Mouse (Mus musculus): Measurements from ENCODE around the gene Mapk13.

DNA sequence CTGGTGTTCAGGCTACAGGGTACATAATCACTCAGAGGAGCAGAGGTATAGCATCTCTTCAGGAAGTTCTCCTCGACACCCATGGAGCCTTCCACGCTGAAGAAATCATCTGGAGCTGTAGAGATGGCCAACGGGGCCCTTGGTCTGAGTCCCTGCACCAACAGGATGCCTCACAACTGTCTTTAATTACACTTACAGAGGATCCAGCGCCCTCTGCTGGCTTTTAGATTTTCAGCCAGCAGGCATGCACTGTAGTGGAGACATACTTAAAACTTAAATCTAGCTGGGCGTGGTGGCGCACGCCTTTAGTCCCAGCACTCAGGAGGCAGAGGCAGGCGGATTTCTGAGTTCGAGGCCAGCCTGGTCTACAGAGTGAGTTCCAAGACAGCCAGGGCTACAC lies 25.2 kb upstream of the Mapk13 start:
- TF ChIP-seq EP300 (IDR thresholded peaks at IDR 0.05; ENCODE audit: low read depth in 1 of 2, low read length in 2 of 2): no peak
- TF ChIP-seq BHLHE40 (IDR thresholded peaks at IDR 0.05; ENCODE audit: borderline replicate concordance, low read depth, low read length): no peak
- no peak for TF ChIP-seq TAL1 (IDR thresholded peaks at IDR 0.05; ENCODE audit: low read length)
- peak; percentile 30 to 60 (median 56); a peak in 5 of 6 replicates for TF ChIP-seq CTCF (IDR thresholded peaks at IDR 0.05 in 2 of 3, conservative IDR thresholded peaks at IDR 0.05 in 1 of 3; ENCODE audit: control insufficient read depth in 1 of 3, insufficient read depth in 1 of 3, low read depth in 2 of 3, low read length in 3 of 3, poor library complexity in 1 of 3, severe bottlenecking in 1 of 3)
- peak; percentile 38 for TF ChIP-seq RAD21 (IDR thresholded peaks at IDR 0.05; ENCODE audit: low read depth, low read length)
- no peak for TF ChIP-seq GATA1 (IDR thresholded peaks at IDR 0.05; ENCODE audit: low read depth, low read length)
- no peak for TF ChIP-seq GABPA (IDR thresholded peaks at IDR 0.05; ENCODE audit: low read depth, low read length)
- TF ChIP-seq CHD2 (IDR thresholded peaks at IDR 0.05; ENCODE audit: low read length): no peak
- TF ChIP-seq E2F4 (IDR thresholded peaks at IDR 0.05; ENCODE audit: borderline replicate concordance, low read depth, low read length): no peak
- no peak for TF ChIP-seq HCFC1 (IDR thresholded peaks at IDR 0.05; ENCODE audit: low read depth, low read length)
- no peak for TF ChIP-seq POLR2A (IDR thresholded peaks at IDR 0.05; ENCODE audit: control insufficient read depth in 1 of 2, insufficient read depth in 1 of 2, low read depth in 1 of 2, low read length in 2 of 2, poor library complexity in 1 of 2)
- TF ChIP-seq RCOR1 (IDR thresholded peaks at IDR 0.05; ENCODE audit: low read depth, low read length): no peak
- TF ChIP-seq POLR2AphosphoS2 (IDR thresholded peaks at IDR 0.05; ENCODE audit: low read length): no peak

Data from MEL (cell line).